21 mouse cellular contexts compared by ENCODE assay signal in the genomic region with DNA sequence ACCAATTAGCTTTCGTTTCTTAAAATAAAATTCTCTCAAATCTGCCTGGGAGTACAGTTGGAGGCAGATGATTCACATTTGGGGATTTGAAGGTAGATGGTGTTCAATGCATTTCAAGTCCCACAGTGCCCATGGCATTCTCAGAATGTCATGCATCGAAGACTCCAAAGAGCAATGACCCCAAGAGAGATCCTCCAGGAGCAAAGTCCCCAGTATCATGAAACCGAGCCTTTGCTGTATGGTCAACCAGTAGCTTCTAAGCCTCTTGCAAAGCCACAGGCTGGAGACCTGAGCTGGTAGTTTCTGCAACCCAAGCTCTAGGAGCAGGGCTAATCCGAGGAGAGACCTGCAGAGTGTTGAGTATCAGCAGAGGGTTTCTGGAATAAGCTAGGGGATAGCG.
"Had no signal": no experiment of that assay in that cellular context is flagged by ENCODE, and none has a peak within 500 bp of the region (broad histone marks: within the 10 kb centered on the region; RNA-seq: fewer than 3 reads in every experiment).

No protein-coding gene starts in this region.

- H3K27me3 ChIP-seq: limb, embryonic 13.5 days; liver, embryonic 12.5 days; liver, embryonic 15.5 days; lung, embryonic 15.5 days had no signal

- ATAC-seq: hindbrain, postnatal 0 days; inflammation-experienced regulatory T-cells, adult 6 months; intestine, embryonic 16.5 days; liver, embryonic 12.5 days had no signal

- H3K36me3 ChIP-seq: limb, embryonic 10.5 days; limb, embryonic 13.5 days; liver, embryonic 12.5 days; liver, embryonic 15.5 days; lung, embryonic 15.5 days had no signal

- H3K4me1 ChIP-seq: liver, embryonic 12.5 days; liver, embryonic 15.5 days had no signal

- H3K9ac ChIP-seq: limb, embryonic 13.5 days; liver, embryonic 12.5 days; liver, embryonic 15.5 days; lung, embryonic 15.5 days had no signal

- H3K9me3 ChIP-seq: limb, embryonic 10.5 days; limb, embryonic 13.5 days; liver, embryonic 12.5 days; liver, embryonic 15.5 days; lung, embryonic 15.5 days had no signal

- DNase-seq: layer of hippocampus, adult 9-11 months; liver; lung, adult 18-20 months; lung, postnatal 10 days; lung, postnatal 36 days; midbrain, embryonic 14.5 days; right cerebral cortex, adult 18-20 months; right cerebral cortex, postnatal 14 days; right cerebral cortex, postnatal 4 days; thymus, adult 18-20 months; thymus, postnatal 36 days had no signal

- H3K4me3 ChIP-seq: layer of hippocampus, adult 2 months; limb, embryonic 10.5 days; limb, embryonic 13.5 days; liver, embryonic 12.5 days; liver, embryonic 15.5 days; lung, embryonic 15.5 days had no signal

- H3K27ac ChIP-seq: hindbrain, postnatal 0 days; layer of hippocampus, adult 2 months; limb, embryonic 10.5 days; limb, embryonic 13.5 days; liver, embryonic 12.5 days; liver, embryonic 15.5 days; lung, embryonic 15.5 days had no signal

- H3K4me2 ChIP-seq: limb, embryonic 13.5 days; liver, embryonic 12.5 days; liver, embryonic 15.5 days; lung, embryonic 15.5 days; midbrain, embryonic 11.5 days had no signal
